Mouse (Mus musculus) liver, embryonic 11.5 days (tissue): ENCODE measurements around the gene Dynlt1c. TPM values are rescaled to one million over a fixed set of nuclear protein-coding genes. Genes with fewer than 3 reads are reported as not detected.
"Not testable (repeated sequence)": the region's sequence is repeated elsewhere in the genome, so short reads cannot be mapped to it uniquely, and the experiment has no call there.

Experiments used
- ATAC-seq: fragments of 200-750 bp; cut with Nextera tagmentation; replicated peaks from 2 replicates; pipeline ENCODE4 v1.8.0; 2017; ENCODE audit warnings: moderate number of reproducible peaks, mild to moderate bottlenecking, moderate TSS enrichment, moderate library complexity; ENCODE audit not compliant: low FRiP score
- DNase-seq: peaks from one replicate; pipeline ENCODE4 v3.0.0-alpha.2; 2017; ENCODE audit warnings: low spot score
- H3K27ac ChIP-seq: fragments of 300-500 bp; sonication (generic); 2 replicates; pipeline ENCODE4 v1.5.1; 2014; ENCODE audit warnings: mild to moderate bottlenecking, low read depth, low read length, control low read depth
- H3K27me3 ChIP-seq: fragments of 300-500 bp; sonication (generic); replicated peaks from 2 replicates; pipeline ENCODE4 v1.6.1; 2014; ENCODE audit warnings: low read length, mixed read lengths; ENCODE audit not compliant: control insufficient read depth, insufficient read depth
- H3K36me3 ChIP-seq: fragments of 300-500 bp; sonication (generic); 2 replicates; pipeline ENCODE4 v1.6.1; 2014; ENCODE audit warnings: mild to moderate bottlenecking, low read length, moderate library complexity, mixed read lengths; ENCODE audit not compliant: control insufficient read depth, insufficient read depth
- H3K4me1 ChIP-seq: fragments of 300-500 bp; sonication (generic); replicated peaks from 2 replicates; pipeline ENCODE4 v1.6.1; 2014; ENCODE audit warnings: low read length, mixed read lengths; ENCODE audit not compliant: control insufficient read depth, insufficient read depth
- H3K4me2 ChIP-seq: fragments of 300-500 bp; sonication (generic); 2 replicates; pipeline ENCODE4 v1.6.1; 2014; ENCODE audit warnings: mild to moderate bottlenecking, control low read depth, moderate library complexity
- H3K4me3 ChIP-seq: fragments of 300-500 bp; sonication (generic); 2 replicates; pipeline ENCODE4 v1.5.1; 2014; ENCODE audit warnings: low read depth, low read length, control low read depth
- H3K9ac ChIP-seq: fragments of 300-500 bp; sonication (generic); 2 replicates; pipeline ENCODE4 v1.6.1; 2014; ENCODE audit warnings: low read depth, low read length, control low read depth
- H3K9me3 ChIP-seq: fragments of 300-500 bp; sonication (generic); 2 replicates; pipeline ENCODE4 v1.6.1; 2016; ENCODE audit warnings: low read length, inconsistent platforms, mixed read lengths; ENCODE audit not compliant: control insufficient read depth
- WGBS: fragments of 180-500 bp; shearing (Covaris S2); extraction: QIAGEN DNeasy Blood & Tissue Kit; methylation state at CpG from one replicate; pipeline ENCODE4 v1.1.7; 2014; 5-methylcytosine and 5-hydroxymethylcytosine counted together
- polyA plus RNA-seq: library from polyadenylated mRNA; unstranded; fragments of >200 nt; fragmentation: Nextera tagmentation; extraction: Ambion mirVana; gene quantifications from 2 replicates; pipeline ENCODE4 v1.2.1, GENCODE M21; 2014

The Dynlt1c gene
- polyA plus RNA-seq, 1 experiment from 2014 or later: 20.2 TPM

DNA sequence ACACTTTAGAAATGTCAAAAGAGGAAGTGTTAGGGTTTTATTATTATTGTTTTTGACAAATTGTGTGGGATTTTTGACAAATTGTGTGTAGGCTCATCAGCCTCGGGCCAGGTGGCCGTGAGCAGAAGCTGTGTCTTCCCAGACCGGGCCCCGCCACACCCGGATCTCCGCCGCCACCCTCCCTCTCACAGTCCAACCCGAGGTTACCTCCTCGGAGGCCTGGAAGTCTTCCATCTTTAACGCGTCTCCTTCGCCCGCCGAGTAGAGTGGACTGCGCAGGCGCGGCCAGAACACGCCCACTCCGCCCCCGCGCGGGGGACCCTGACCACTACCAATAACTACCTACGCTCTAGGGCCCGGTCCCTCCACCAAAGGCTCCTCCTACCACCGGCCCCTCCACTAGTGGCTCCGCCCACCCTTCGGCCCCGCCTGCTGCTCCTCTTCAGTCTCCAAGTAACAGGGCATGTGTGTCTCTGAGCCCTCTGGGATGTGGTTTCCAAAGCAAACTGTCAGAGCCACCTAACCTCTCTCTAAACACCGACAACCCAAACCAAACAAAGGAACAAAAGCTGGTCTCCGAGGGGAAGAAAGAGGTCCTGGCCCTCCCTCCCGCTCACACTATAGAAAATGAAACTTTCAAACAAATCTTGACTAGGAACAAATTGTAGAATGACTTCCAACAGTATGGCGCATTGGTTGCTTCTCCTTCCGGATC lies 54.3 kb downstream of the Dynlt1c start, which contains the start of gene Dynlt1f:
TSS of gene Dynlt1f (minus strand) at position 334 of the 715 bp plus-strand sequence.
- H3K27me3 ChIP-seq, H3K9me3 ChIP-seq, H3K4me1 ChIP-seq, H3K36me3 ChIP-seq: not testable (repeated sequence)
- Histone ChIP-seq H3K4me2 (peak within 1 kb of the TSS; percentile 65), H3K4me3 (peak within 1 kb of the TSS; percentile 63), H3K9ac (peak within 1 kb of the TSS; percentile 68), H3K27ac (peak within 1 kb of the TSS; percentile 43)
- ATAC-seq (peak; percentile 97), DNase-seq (peak; percentile 34)
- 4% methylated on average over 19 of the region's 33 CpGs for WGBS

DNA sequence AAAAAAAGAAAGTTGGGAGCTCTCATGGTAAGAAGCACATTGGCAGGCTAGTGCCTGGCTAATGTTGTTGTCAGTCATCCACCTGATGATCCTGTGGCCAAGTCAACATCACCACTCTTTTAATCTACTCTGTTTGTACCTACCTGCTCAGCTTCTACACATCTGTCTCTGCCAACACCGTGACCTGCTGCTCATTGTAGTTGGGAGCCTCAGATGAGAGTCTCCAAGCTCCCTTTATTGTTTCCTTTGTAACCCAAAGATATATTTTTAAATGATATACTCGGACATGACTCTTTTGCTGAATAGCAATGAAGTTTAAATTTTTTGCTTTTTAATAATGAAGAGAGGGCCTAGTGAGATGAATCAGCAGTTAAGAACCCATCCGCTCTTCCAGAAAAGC lies 55.0 kb downstream of the Dynlt1c start:
- not testable (repeated sequence) for H3K9ac ChIP-seq, H3K4me3 ChIP-seq, H3K36me3 ChIP-seq, DNase-seq, H3K27ac ChIP-seq, H3K27me3 ChIP-seq, H3K4me1 ChIP-seq, H3K9me3 ChIP-seq, H3K4me2 ChIP-seq, ATAC-seq
- 94% methylated on average over 1 of the region's 3 CpGs for WGBS

DNA sequence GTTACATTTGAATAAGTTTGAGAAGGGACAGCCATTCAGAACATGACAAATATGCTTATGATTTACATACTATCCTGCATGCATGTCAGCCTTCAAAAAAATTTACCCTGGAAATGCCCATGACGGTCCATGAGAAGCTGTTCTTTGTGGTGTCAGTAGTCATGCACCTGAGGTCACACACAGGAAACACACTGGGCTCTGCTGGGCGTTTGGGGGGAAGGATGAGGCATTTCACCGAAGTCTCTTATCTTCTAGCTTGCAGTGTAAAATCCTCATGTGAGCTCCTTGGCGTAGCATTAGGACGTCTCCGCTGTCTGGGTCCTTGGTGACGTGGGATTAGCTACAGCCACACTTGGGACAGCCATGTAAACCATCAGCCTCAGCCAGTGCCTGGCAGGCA lies 57.3 kb downstream of the Dynlt1c start, which contains the start of gene Sytl3:
TSS of gene Sytl3 (plus strand) at position 293 of the 400 bp plus-strand sequence.
- H3K27me3 ChIP-seq, ATAC-seq: not testable (repeated sequence)
- WGBS: 37% methylated on average over 3 of the region's 7 CpGs

More for the DNA sequence above, 57.3 kb downstream of the Dynlt1c start, which contains the start of gene Sytl3:
- not testable (repeated sequence) for H3K27ac ChIP-seq, H3K9me3 ChIP-seq, H3K9ac ChIP-seq, H3K4me3 ChIP-seq, H3K4me2 ChIP-seq, H3K4me1 ChIP-seq, DNase-seq, H3K36me3 ChIP-seq

Other genes starting within 250 kb of the Dynlt1c start
- 327 and 369 TPM in 2 replicates for gene Dynlt1b, start 171.6 kb upstream of the Dynlt1c start, polyA plus RNA-seq
- gene Dynlt1f, start 54.2 kb downstream of the Dynlt1c start, polyA plus RNA-seq: 182 and 183 TPM in 2 replicates
- gene Sytl3, start 57.4 kb downstream of the Dynlt1c start, polyA plus RNA-seq: not detected in 2 replicates
- 96.2 and 97.3 TPM in 2 replicates for gene Ezr, start 181.1 kb downstream of the Dynlt1c start, polyA plus RNA-seq